Mouse (Mus musculus) brain, embryonic 14.5 days (tissue): ENCODE measurements around the gene 4933407L21Rik. TPM values are rescaled to one million over a fixed set of nuclear protein-coding genes. Genes with fewer than 3 reads are reported as not detected.

Experiments used
- DNase-seq: peaks from one replicate; pipeline ENCODE4 v3.0.0-alpha.2; 2011; ENCODE audit warnings: low read depth
- CTCF ChIP-seq: fragments of 200-500 bp; IDR thresholded peaks from 2 replicates; pipeline ENCODE4 v1.5.1; 2012; ENCODE audit warnings: inconsistent platforms, mild to moderate bottlenecking, moderate library complexity, borderline replicate concordance; ENCODE audit not compliant: insufficient read depth, insufficient read length; ENCODE audit errors: extremely low read depth
- POLR2A ChIP-seq: fragments of 200-500 bp; IDR thresholded peaks from 2 replicates; pipeline ENCODE4 v1.6.1; 2012; ENCODE audit warnings: mild to moderate bottlenecking, inconsistent platforms, borderline replicate concordance; ENCODE audit not compliant: poor library complexity, insufficient read depth, insufficient read length, severe bottlenecking; ENCODE audit errors: extremely low read depth
- polyA plus RNA-seq: library from polyadenylated mRNA; depleted of rRNA; stranded (reverse); fragments of >200 nt; gene quantifications from 2 replicates; pipeline ENCODE4 v1.2.3, GENCODE M21; 2012

The 4933407L21Rik gene
- polyA plus RNA-seq, 1 experiment = 6.9 TPM

GRCm38 (mm10) chr1:85899388-85899761 is 28.9 kb upstream of the 4933407L21Rik start:
- TF ChIP-seq POLR2A (no peak), CTCF (no peak; the same call in 1 of the 2 replicates)
- DNase-seq = no peak

GRCm38 (mm10) chr1:85900521-85901333 is 27.6 kb upstream of the 4933407L21Rik start:
- DNase-seq = no peak
- no peak for TF ChIP-seq POLR2A
- TF ChIP-seq CTCF = no peak

DNA sequence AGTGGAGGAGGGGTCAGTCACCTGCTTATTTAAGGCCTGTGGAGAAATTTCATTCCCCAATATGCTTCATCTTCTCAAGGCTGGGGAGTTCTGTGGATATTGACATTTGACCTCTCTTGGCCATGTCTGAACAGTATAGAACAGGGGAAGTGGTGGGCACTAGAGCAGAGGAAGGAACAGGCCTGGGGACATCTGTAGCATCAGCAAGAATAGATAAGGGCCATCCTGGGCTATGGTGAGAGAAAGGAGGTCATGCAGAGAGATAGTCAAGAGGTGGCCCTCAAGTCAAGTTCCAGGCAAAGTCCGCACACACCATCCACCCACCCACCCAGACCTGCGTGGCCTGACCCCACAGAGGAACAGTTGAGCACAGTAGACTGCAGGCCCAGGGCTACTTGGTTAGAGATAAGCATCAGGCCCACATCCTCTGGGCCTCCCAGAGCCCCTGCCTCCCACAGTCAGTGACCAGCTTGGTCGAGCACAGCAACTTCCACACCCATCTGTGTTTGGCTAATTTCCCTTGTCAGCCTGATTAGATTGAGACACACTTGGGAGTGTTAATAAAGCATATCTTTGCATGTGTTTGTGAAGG is 26.7 kb upstream of the 4933407L21Rik start:
- TF ChIP-seq POLR2A (no peak), CTCF (no peak)
- no peak for DNase-seq

GRCm38 (mm10) chr1:85902108-85902561 is 26.1 kb upstream of the 4933407L21Rik start:
- DNase-seq = peak; percentile 94
- no peak for TF ChIP-seq CTCF
- no peak for TF ChIP-seq POLR2A

GRCm38 (mm10) chr1:85906892-85907291 is 21.4 kb upstream of the 4933407L21Rik start:
- TF ChIP-seq POLR2A = no peak
- no peak for TF ChIP-seq CTCF
- no peak for DNase-seq

GRCm38 (mm10) chr1:85908754-85909590 is 19.3 kb upstream of the 4933407L21Rik start:
- DNase-seq = no peak

DNA sequence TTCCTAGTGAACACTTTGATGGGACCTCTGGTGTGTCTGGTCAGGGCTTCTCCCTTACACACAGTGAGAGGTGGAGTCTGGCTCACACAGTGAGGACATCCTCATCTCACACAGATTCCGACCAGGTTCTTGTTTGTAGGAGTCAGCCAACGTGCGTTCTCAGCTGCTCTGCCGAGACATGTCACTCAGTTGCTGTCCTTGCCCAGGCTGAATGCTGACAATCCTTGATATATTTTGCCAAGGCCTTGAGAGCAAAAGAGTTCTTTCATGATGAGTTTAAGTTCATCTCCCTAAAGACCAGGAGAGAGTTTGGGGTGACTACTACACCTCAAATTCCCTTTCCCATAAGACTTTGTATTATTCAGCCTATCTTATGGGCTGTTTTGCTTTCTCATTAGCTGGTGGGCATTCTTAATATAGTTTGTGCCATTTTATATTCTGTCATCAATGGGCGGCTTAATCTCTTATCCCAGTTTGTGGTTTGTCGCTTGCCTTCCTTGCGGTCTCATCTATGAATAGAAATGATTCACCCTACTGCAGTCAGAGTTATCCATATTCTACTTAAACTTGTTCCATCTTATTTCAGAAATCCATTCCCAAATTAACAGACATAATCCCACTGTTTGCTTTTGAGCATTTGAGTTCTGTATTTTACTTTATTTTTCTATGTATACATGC is 15.1 kb upstream of the 4933407L21Rik start:
- DNase-seq = no peak
- no peak for TF ChIP-seq POLR2A
- TF ChIP-seq CTCF = no peak

More at GRCm38 (mm10) chr1:85908754-85909590, 19.3 kb upstream of the 4933407L21Rik start:
- no peak for TF ChIP-seq CTCF
- TF ChIP-seq POLR2A = no peak

GRCm38 (mm10) chr1:85915890-85916289 is 12.4 kb upstream of the 4933407L21Rik start:
- TF ChIP-seq CTCF (no peak), POLR2A (no peak)
- no peak for DNase-seq

- TF ChIP-seq CTCF (no peak), POLR2A (no peak)
- peak; percentile 96 for DNase-seq
Measured at GRCm38 (mm10) chr1:85916830-85917450, 11.3 kb upstream of the 4933407L21Rik start.

- no peak for DNase-seq
- TF ChIP-seq CTCF = no peak
- TF ChIP-seq POLR2A = no peak
Measured at GRCm38 (mm10) chr1:85919621-85920020, 8.7 kb upstream of the 4933407L21Rik start.
